Mouse (Mus musculus): ENCODE measurements around the gene Robo4. TPM values are rescaled to one million over a fixed set of nuclear protein-coding genes. Genes with fewer than 3 reads are reported as not detected.

Robo4 gene
- polyA plus RNA-seq, 1 experiment from 2014 or later, result 4.2 TPM

DNA sequence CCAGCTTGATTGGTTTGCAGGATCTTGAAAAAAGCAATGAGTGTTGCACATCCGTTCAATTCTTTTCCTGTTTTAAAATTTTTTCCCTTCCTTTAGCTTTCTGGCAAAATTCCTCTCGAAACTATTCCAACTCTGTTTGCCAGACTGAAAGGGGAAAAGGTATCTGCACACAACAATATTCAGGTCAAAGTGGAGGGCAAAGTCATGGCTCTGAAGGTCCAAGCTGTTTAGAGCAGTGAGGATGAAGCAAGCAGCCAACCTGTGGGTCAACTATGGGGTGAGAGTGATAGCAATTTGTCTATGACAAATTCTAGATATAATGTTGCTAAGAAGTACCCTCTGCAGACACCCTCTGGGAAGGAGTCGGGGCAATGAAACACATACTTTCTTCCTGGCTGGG is 13.0 kb downstream of the Robo4 start:
- no peak for ATAC-seq
- Histone ChIP-seq H3K4me2 (ENCODE audit: low read length) (no peak overlapping the region), H3K9ac (ENCODE audit: low read depth, low read length) (no peak overlapping the region), H3K27ac (ENCODE audit: low read length) (no peak overlapping the region), H3K9me3 (replicated peaks; ENCODE audit: control insufficient read depth, low read length, poor library complexity, severe bottlenecking) (no peaks in the 10 kb centered on the region), H3K27me3 (ENCODE audit: control insufficient read depth, insufficient read depth, low read depth, low read length) (no peaks in the 10 kb centered on the region), H3K4me3 (ENCODE audit: low read depth, low read length) (no peak overlapping the region), H3K4me1 (ENCODE audit: control insufficient read depth, insufficient read depth, low read length) (no peaks in the 10 kb centered on the region), H3K36me3 (ENCODE audit: control insufficient read depth, insufficient read depth, low read length) (no peaks in the 10 kb centered on the region)
- 78% methylated on average over 3 of the region's 3 CpGs for WGBS

DNA sequence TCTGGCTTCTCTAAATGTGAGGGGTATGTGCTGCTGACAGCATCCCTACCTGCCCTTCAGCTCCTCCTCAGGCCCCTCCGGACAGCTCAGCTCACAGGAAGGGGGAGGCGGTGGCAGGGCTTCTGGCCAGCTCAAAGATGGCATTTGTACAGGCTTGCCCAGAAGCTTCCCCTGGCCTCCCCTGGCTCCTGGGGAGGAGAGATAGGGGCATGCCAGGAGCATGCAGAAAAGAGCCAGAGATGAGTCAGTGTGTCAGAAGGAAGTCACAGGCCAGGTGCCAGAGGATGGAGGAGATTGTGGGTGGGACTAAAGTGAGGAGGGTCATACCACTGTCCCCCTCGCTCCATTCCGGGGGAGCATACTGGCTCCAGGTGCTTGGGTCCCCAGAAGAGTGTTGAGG is 17.1 kb downstream of the Robo4 start:
- Histone ChIP-seq H3K4me3 (ENCODE audit: low read depth, low read length) (no peak overlapping the region), H3K4me1 (ENCODE audit: control insufficient read depth, insufficient read depth, low read length) (no peaks in the 10 kb centered on the region; the same call in 1 of the 2 replicates), H3K9ac (ENCODE audit: low read depth, low read length) (no peak overlapping the region), H3K9me3 (replicated peaks; ENCODE audit: control insufficient read depth, low read length, poor library complexity, severe bottlenecking) (no peaks in the 10 kb centered on the region), H3K36me3 (ENCODE audit: control insufficient read depth, insufficient read depth, low read length) (no peaks in the 10 kb centered on the region), H3K27ac (ENCODE audit: low read length) (no peak overlapping the region), H3K4me2 (ENCODE audit: low read length) (no peak overlapping the region), H3K27me3 (ENCODE audit: control insufficient read depth, insufficient read depth, low read depth, low read length) (peaks cover 10% of the 10 kb centered on the region; the same call in 1 of the 2 replicates)
- WGBS, result 88% methylated on average over 4 of the region's 4 CpGs
- no peak for ATAC-seq

DNA sequence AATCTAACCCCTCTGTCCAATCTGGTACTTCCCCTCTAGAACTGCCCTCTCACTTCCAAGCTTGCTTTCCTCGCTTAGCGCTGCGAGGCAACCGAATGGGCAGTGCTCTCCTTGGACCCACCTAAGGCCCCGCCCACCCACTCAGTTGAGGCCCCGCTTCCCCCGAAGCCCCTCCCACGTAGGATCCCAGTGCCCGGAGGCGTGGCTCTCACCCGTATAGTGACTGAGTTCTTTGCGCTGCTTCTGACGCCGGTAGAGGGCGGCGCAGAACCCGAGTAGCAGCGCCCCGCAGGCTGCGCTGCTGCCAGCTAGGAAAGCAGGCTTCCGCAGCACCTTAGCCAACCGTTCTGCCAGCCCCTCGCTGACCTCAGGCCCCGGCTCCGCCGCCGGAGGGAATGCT is 19.0 kb downstream of the Robo4 start:
- H3K9ac ChIP-seq (ENCODE audit: low read depth, low read length), result peak overlapping the region; percentile 60
- peak overlapping the region; percentile 34 for H3K4me3 ChIP-seq (ENCODE audit: low read depth, low read length)
- WGBS, result under 1% methylated on average over 27 of the region's 27 CpGs
- no peaks in the 10 kb centered on the region; the same call in 1 of the 2 replicates for H3K4me1 ChIP-seq (ENCODE audit: control insufficient read depth, insufficient read depth, low read length)
- no peaks in the 10 kb centered on the region for H3K36me3 ChIP-seq (ENCODE audit: control insufficient read depth, insufficient read depth, low read length)
- H3K4me2 ChIP-seq (ENCODE audit: low read length), result peak overlapping the region; percentile 69
- no peaks in the 10 kb centered on the region for H3K9me3 ChIP-seq (replicated peaks; ENCODE audit: control insufficient read depth, low read length, poor library complexity, severe bottlenecking)
- peak; percentile 90 for ATAC-seq
- no peak overlapping the region for H3K27ac ChIP-seq (ENCODE audit: low read length)
- H3K27me3 ChIP-seq (ENCODE audit: control insufficient read depth, insufficient read depth, low read depth, low read length), result peaks cover 10% of the 10 kb centered on the region; the same call in 1 of the 2 replicates

DNA sequence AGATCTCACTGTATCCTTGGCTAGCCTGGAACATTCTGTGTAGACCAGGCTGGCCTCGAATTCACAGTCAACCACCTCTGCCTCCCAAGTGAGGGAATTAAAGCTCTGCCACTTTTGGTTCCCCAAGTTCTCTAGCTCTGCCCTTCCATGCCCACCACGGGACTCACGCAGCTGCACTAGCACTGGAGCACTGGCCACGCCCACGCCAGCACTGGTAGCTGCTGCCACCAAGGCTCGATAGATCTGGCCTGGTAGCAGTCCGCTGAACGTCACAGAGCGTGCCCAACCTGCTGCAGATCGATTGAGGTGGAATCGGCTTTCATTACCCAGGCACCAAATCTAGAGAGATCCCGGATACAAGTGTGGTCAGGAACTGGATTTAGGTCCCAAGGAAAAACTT is 19.5 kb downstream of the Robo4 start:
- H3K9ac ChIP-seq (ENCODE audit: low read depth, low read length), result 0 out of 2 replicates have a peak overlapping the region, but pooled peaks have one; percentile 3
- H3K4me3 ChIP-seq (ENCODE audit: low read depth, low read length), result peak overlapping the region; percentile 34
- ATAC-seq, result peak; percentile 72
- no peaks in the 10 kb centered on the region for H3K9me3 ChIP-seq (replicated peaks; ENCODE audit: control insufficient read depth, low read length, poor library complexity, severe bottlenecking)
- no peaks in the 10 kb centered on the region for H3K36me3 ChIP-seq (ENCODE audit: control insufficient read depth, insufficient read depth, low read length)
- peaks cover 10% of the 10 kb centered on the region; the same call in 1 of the 2 replicates for H3K27me3 ChIP-seq (ENCODE audit: control insufficient read depth, insufficient read depth, low read depth, low read length)
- peak overlapping the region; percentile 69 for H3K4me2 ChIP-seq (ENCODE audit: low read length)
- no peaks in the 10 kb centered on the region; the same call in 1 of the 2 replicates for H3K4me1 ChIP-seq (ENCODE audit: control insufficient read depth, insufficient read depth, low read length)
- no peak overlapping the region for H3K27ac ChIP-seq (ENCODE audit: low read length)
- 24% methylated on average over 12 of the region's 12 CpGs for WGBS

DNA sequence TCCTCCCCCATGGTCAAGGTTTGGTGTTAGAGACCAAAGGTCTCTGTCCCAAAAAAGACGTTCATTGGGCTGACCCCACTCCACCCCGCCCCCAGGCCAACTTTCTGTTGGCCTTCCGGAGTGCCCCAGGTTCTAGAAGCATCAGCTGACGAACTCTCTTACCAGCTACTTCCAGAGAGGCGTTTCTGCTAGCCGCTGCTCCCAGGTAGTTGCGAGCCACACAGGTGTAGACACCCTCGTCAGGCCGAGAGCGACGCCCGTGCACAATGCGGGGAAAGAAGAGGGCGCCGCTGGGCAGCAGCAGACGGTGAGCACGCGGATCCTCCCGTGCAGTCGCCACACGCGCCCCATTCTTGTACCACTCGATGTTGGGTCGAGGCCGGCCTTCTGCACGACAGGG is 27.6 kb downstream of the Robo4 start:
- no peak overlapping the region for H3K9ac ChIP-seq (ENCODE audit: low read depth, low read length)
- H3K36me3 ChIP-seq (ENCODE audit: control insufficient read depth, insufficient read depth, low read length), result no peaks in the 10 kb centered on the region
- peaks cover 10% of the 10 kb centered on the region for H3K4me1 ChIP-seq (ENCODE audit: control insufficient read depth, insufficient read depth, low read length)
- peaks cover 50% of the 10 kb centered on the region for H3K27me3 ChIP-seq (ENCODE audit: control insufficient read depth, insufficient read depth, low read depth, low read length)
- H3K9me3 ChIP-seq (replicated peaks; ENCODE audit: control insufficient read depth, low read length, poor library complexity, severe bottlenecking), result no peaks in the 10 kb centered on the region
- H3K4me2 ChIP-seq (ENCODE audit: low read length), result no peak overlapping the region
- 21% methylated on average over 26 of the region's 26 CpGs for whole genome bisulfite sequencing
- no peak overlapping the region for H3K4me3 ChIP-seq (ENCODE audit: low read depth, low read length)
- H3K27ac ChIP-seq (ENCODE audit: low read length), result no peak overlapping the region
- ATAC-seq, result no peak

DNA sequence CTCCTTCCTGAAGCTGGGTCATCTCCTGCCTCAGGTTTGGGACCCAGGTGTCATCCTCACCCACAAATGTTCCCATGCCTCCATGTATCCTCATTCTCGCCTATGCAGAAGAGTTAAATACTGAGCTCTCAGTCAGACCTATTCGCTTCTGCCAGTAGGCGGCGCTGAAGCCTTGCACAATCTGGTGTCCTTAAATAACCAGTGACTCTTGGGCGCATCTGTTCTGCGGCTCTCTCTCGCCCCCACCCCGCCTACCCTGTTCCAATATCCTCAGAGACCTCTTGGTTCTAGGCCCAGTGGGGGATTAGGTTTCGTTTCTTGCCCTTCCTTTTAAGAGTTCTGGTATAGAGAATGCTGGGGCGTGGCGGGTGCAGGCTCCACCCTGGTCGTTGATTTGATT is 28.9 kb downstream of the Robo4 start:
- H3K36me3 ChIP-seq (ENCODE audit: control insufficient read depth, insufficient read depth, low read length), result no peaks in the 10 kb centered on the region
- H3K27me3 ChIP-seq (ENCODE audit: control insufficient read depth, insufficient read depth, low read depth, low read length), result peaks cover 60% of the 10 kb centered on the region
- no peaks in the 10 kb centered on the region for H3K9me3 ChIP-seq (replicated peaks; ENCODE audit: control insufficient read depth, low read length, poor library complexity, severe bottlenecking)
- no peak overlapping the region for H3K9ac ChIP-seq (ENCODE audit: low read depth, low read length)
- H3K4me1 ChIP-seq (ENCODE audit: control insufficient read depth, insufficient read depth, low read length), result peaks cover 13% of the 10 kb centered on the region
- peak; percentile 83 for ATAC-seq
- H3K4me2 ChIP-seq (ENCODE audit: low read length), result peak overlapping the region; percentile 53
- H3K27ac ChIP-seq (ENCODE audit: low read length), result no peak overlapping the region
- 2% methylated on average over 12 of the region's 12 CpGs for WGBS
- H3K4me3 ChIP-seq (ENCODE audit: low read depth, low read length), result peak overlapping the region; percentile 24

DNA sequence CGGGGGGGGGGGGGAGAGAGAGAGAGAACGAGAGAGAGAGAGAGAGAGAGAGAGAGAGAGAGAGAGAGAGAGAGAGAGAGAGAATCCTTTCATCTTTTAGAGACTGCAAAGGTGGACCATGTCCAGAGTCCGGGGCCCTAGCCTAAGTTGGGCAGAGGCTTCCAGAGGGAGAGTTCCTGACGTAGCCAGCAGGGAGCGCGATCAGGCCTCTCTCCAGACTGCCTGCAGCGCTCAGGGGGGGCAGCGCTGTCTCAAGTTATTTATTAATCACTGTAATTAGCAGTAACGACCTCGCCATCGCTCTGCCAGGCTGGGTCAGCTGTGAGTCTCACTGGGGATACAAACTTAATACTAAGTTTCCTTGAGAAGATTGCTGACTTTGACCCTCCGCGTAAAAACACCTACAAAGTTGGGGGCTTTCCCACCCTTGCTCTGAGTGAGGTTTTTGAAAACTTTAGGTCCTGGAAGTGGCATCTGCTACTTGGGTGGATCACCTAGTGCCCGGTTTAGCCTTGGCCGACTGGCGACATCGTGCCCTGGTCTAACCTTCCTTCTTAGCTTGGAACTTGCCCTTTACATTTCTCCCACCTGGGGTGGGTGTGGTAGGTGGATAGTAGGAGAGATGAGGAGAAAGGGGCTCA is 30.4 kb downstream of the Robo4 start:
- Histone ChIP-seq H3K9ac (ENCODE audit: low read depth, low read length) (no peak overlapping the region), H3K36me3 (ENCODE audit: control insufficient read depth, insufficient read depth, low read length) (no peaks in the 10 kb centered on the region), H3K4me1 (ENCODE audit: control insufficient read depth, insufficient read depth, low read length) (peaks cover 13% of the 10 kb centered on the region), H3K4me2 (ENCODE audit: low read length) (peak overlapping the region; percentile 93), H3K9me3 (replicated peaks; ENCODE audit: control insufficient read depth, low read length, poor library complexity, severe bottlenecking) (no peaks in the 10 kb centered on the region), H3K4me3 (ENCODE audit: low read depth, low read length) (peak overlapping the region; percentile 44), H3K27me3 (ENCODE audit: control insufficient read depth, insufficient read depth, low read depth, low read length) (peaks cover 66% of the 10 kb centered on the region), H3K27ac (ENCODE audit: low read length) (no peak overlapping the region)
- ATAC-seq, result 0 out of 2 replicates have a peak, but pooled peaks have one; percentile 6
- WGBS, result 2% methylated on average over 15 of the region's 17 CpGs

DNA sequence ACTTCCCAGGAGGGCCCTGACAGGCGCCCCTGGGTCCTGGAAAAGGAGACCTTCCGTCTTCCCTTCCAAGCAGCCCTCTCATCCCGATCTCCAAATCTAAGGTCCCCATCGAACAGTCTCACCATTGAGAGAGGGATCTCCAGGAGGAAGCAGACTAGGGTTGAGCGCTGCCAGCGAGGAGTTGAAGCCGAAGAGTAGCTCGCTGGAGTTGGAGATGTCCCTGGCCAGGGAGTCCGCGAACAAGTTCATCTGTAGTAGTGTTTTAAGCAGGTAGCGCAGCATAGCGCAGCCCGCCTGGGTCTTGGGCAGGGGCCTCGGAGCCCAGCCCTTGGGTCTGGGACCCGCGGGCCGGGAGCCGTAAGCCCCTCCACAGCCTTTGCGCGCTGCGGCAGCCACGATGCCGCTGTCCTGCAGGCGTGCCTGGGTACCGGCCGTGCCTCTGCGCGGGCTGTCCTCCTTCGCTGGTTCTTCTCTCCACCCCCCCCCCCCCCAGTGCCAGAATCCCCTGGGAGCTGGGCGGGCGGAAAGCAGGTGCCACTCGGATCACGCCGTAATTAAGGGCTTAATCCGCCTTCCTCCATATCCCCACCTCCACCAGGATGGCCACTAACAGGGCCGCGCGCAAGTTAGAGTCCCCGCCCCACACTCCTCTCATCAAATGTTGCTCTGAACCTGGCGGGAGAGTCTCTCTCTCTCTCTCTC is 31.2 kb downstream of the Robo4 start, which contains the start of gene Robo3:
Gene Robo3 (minus strand): TSS at position 527 of the 702 bp plus-strand sequence.
- peak; percentile 27 for ATAC-seq
- under 1% methylated on average over 32 of the region's 40 CpGs for WGBS
- Histone ChIP-seq H3K9me3 (replicated peaks; ENCODE audit: control insufficient read depth, low read length, poor library complexity, severe bottlenecking) (no peaks in the 10 kb centered on the region), H3K4me3 (ENCODE audit: low read depth, low read length) (peak within 1 kb of the TSS; percentile 44), H3K9ac (ENCODE audit: low read depth, low read length) (peak within 1 kb of the TSS; percentile 57), H3K27ac (ENCODE audit: low read length) (no peak within 1 kb of the TSS), H3K4me2 (ENCODE audit: low read length) (peak within 1 kb of the TSS; percentile 93), H3K27me3 (ENCODE audit: control insufficient read depth, insufficient read depth, low read depth, low read length) (peaks cover 66% of the 10 kb centered on the region), H3K4me1 (ENCODE audit: control insufficient read depth, insufficient read depth, low read length) (peaks cover 13% of the 10 kb centered on the region), H3K36me3 (ENCODE audit: control insufficient read depth, insufficient read depth, low read length) (no peaks in the 10 kb centered on the region)
